Mouse (Mus musculus): Measurements from ENCODE around the gene Pfdn5. TPM values are rescaled to one million over a fixed set of nuclear protein-coding genes. Genes with fewer than 3 reads are reported as not detected.

Gene Pfdn5
- polyA plus RNA-seq, 1 experiment from 2014 or later: 355 TPM

DNA sequence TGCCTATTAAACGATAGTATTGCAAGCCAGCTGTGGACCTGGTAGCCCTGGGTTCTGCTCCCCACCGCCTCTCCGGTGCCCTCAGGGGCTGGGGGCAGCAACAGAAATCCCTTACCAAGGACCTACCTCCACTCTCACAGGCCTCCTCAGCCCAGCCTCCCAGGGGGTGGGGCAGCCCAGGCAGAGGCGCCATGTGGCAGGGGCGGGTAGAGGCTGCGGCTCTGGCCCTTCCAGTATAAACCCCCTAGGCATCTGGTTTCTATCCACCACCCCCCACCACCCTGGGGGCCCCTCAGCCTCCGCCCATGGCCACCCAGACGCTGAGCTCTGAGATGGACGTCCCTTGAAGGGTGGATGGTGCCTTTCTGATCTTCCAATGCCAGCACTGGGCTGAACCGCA, 44.8 kb downstream of the Pfdn5 start:
- no peak overlapping the region for H3K27ac ChIP-seq
- no peaks in the 10 kb centered on the region for H3K36me3 ChIP-seq (ENCODE audit: inconsistent target)
- 71% methylated on average over 10 of the region's 10 CpGs for WGBS (ENCODE audit: missing documents)
- no peaks in the 10 kb centered on the region for H3K79me2 ChIP-seq (ENCODE audit: inconsistent target)
- H3K4me3 ChIP-seq (ENCODE audit: inconsistent target): no peak overlapping the region

DNA sequence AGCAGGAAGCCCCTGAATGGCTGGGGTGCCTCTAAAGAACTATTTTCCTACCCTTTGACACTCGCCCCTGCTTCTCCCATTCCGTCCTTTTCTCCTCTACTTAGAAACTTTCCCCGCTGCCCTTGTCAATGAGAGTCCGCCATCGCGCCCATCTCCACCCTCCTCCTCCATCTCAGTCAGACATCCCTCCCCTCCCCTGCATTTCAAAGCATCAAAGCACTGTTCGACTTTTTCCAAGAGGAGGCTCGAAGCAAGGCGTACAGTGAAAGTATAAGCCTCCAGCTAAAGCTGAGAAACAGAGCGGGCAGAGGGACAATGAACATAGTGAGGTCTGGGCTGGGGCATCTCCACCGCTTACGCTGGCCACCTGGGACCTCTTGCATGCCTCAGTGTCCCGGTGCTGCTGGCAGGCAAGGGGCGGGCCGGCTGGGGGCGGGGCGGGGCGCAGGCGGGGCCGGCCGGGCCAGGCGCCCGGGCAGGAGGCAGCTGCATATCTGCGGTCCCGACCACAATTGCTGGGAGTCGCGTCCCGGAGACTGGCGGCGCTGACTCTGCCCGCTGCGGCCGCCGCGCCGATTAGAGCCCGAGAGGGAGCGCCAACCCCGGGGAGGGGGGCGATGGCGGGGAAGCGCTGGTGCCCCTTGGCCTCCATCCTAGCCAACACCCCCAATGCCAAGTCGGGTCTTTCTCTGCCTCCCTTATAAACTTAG, 50.7 kb downstream of the Pfdn5 start:
- 7% methylated on average over 41 of the region's 43 CpGs for WGBS (ENCODE audit: missing documents)
- Histone ChIP-seq H3K36me3 (ENCODE audit: inconsistent target) (no peaks in the 10 kb centered on the region), H3K79me2 (ENCODE audit: inconsistent target) (no peaks in the 10 kb centered on the region), H3K4me3 (ENCODE audit: inconsistent target) (peak overlapping the region; percentile 32), H3K27ac (no peak overlapping the region)

DNA sequence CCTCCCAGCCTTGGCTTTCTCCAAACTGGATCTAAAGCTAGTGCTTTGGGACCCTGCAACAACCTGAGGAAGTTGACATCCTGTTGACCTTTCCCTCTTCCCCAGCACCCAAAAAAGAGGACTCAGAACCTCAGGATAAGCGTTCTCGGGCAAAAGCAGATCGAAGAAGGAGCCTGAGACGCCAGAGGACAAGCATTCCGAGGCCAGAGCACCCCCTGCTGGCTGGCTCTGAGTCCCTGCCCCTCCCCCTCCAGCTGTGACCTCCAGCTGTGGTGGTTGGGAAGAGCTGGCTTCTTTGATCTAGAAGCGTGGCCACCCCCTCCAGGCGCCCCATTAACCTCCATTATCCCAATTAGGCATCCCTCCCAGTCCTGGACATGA, 51.2 kb downstream of the Pfdn5 start:
- Histone ChIP-seq H3K79me2 (ENCODE audit: inconsistent target) (no peaks in the 10 kb centered on the region), H3K36me3 (ENCODE audit: inconsistent target) (no peaks in the 10 kb centered on the region), H3K4me3 (ENCODE audit: inconsistent target) (peak overlapping the region; percentile 32), H3K27ac (no peak overlapping the region)
- WGBS (ENCODE audit: missing documents): 4% methylated on average over 6 of the region's 7 CpGs

DNA sequence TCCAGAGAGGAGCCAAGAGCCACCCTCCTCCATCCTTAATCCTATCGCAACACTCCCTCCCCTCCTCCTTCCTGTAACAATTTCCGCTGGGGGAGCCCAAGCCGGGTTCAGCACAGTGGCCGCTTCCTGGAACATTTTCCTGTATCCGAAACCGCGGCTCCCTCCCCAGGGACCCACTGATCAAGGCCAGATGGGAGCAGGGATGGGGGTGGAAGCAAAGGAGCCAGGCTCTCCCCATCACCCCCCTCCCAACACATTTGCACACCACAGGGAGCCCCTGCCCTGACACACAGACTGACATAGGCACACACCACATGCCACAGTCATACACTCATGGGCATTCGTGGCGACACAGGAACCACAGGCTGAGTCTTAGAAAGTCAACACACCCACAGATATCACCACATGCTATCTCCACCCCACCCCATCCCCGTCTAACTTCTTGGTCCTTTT, 51.9 kb downstream of the Pfdn5 start:
- Histone ChIP-seq H3K4me3 (ENCODE audit: inconsistent target) (no peak overlapping the region), H3K36me3 (ENCODE audit: inconsistent target) (no peaks in the 10 kb centered on the region), H3K79me2 (ENCODE audit: inconsistent target) (no peaks in the 10 kb centered on the region), H3K27ac (0 out of 2 replicates have a peak overlapping the region, but pooled peaks have one; percentile 1)
- WGBS (ENCODE audit: missing documents): 7% methylated on average over 9 of the region's 10 CpGs

Other genes starting within 250 kb of the Pfdn5 start
- gene Tns2, start 225.7 kb upstream of the Pfdn5 start, polyA plus RNA-seq (2018): 0.37 to 0.66 TPM in 2 of 3 replicates, not detected in the other
- 22.0 to 28.2 TPM (median 22.5 TPM) in 3 replicates for gene Spryd3, start 189.9 kb upstream of the Pfdn5 start, polyA plus RNA-seq (2018)
- gene Igfbp6, start 181.8 kb upstream of the Pfdn5 start, polyA plus RNA-seq (2018): not detected in 3 replicates
- 0.06 to 0.15 TPM in 2 of 3 replicates, not detected in the other for gene Soat2, start 175.6 kb upstream of the Pfdn5 start, polyA plus RNA-seq (2018)
- 18.5 to 29.1 TPM (median 19.8 TPM) in 3 replicates for gene Zfp740, start 122.9 kb upstream of the Pfdn5 start, polyA plus RNA-seq (2018)
- gene Csad, start 121.4 kb upstream of the Pfdn5 start, polyA plus RNA-seq (2018): 10.6 to 26.7 TPM (median 14.8 TPM) in 3 replicates
- 3.5 to 14.3 TPM (median 5.0 TPM) in 3 replicates for gene Itgb7, start 94.2 kb upstream of the Pfdn5 start, polyA plus RNA-seq (2018)
- 4.7 to 19.6 TPM (median 7.5 TPM) in 3 replicates for gene Rarg, start 68.6 kb upstream of the Pfdn5 start, polyA plus RNA-seq (2018)
- gene Gm9918, start 55.6 kb upstream of the Pfdn5 start, polyA plus RNA-seq (2018): not detected in 3 replicates
- gene Mfsd5, start 46.7 kb upstream of the Pfdn5 start, polyA plus RNA-seq (2018): 49.9 to 84.0 TPM (median 66.7 TPM) in 3 replicates
- gene Espl1, start 29.9 kb upstream of the Pfdn5 start, polyA plus RNA-seq (2018): 1.0 to 5.7 TPM (median 3.5 TPM) in 3 replicates
- gene Myg1, start 5.6 kb downstream of the Pfdn5 start, polyA plus RNA-seq (2018): 15.1 to 28.2 TPM (median 21.0 TPM) in 3 replicates
- 10.7 to 28.2 TPM (median 18.0 TPM) in 3 replicates for gene Aaas, start 24.7 kb downstream of the Pfdn5 start, polyA plus RNA-seq (2018)
- not detected in 3 replicates for gene Sp7, start 41.1 kb downstream of the Pfdn5 start, polyA plus RNA-seq (2018)
- 19.8 to 22.7 TPM (median 22.6 TPM) in 3 replicates for gene Sp1, start 80.0 kb downstream of the Pfdn5 start, polyA plus RNA-seq (2018)
- 0.07 TPM in 1 of 3 replicates, not detected in the others for gene Amhr2, start 119.3 kb downstream of the Pfdn5 start, polyA plus RNA-seq (2018)
- gene Prr13, start 132.9 kb downstream of the Pfdn5 start, polyA plus RNA-seq (2018): 149 to 380 TPM (median 236 TPM) in 3 replicates
- gene Pcbp2, start 144.4 kb downstream of the Pfdn5 start, polyA plus RNA-seq (2018): 469 to 548 TPM (median 534 TPM) in 3 replicates
- gene Gm10337, start 177.6 kb downstream of the Pfdn5 start, polyA plus RNA-seq (2018): not detected in 3 replicates
- 4.7 to 7.1 TPM (median 5.2 TPM) in 3 replicates for gene Map3k12, start 190.9 kb downstream of the Pfdn5 start, polyA plus RNA-seq (2018)
- gene Tarbp2, start 192.1 kb downstream of the Pfdn5 start, polyA plus RNA-seq (2018): 12.9 to 30.0 TPM (median 24.7 TPM) in 3 replicates
- gene Npff, start 198.8 kb downstream of the Pfdn5 start, polyA plus RNA-seq (2018): 0.41 to 1.8 TPM (median 1.0 TPM) in 3 replicates